Mouse (Mus musculus) left cerebral cortex, adult 18-20 months (tissue): Measurements from ENCODE around the gene Ankrd6. TPM values are rescaled to one million over a fixed set of nuclear protein-coding genes. Genes with fewer than 3 reads are reported as not detected.
A peak's percentile ranks its signal among the peaks of the same experiment; 100 is the strongest.

Experiments used
- DNase-seq, 2 experiments: peaks; one replicate each; pipeline ENCODE4 v3.0.0; 2021 to 2022; ENCODE audit warnings: low spot score in 2 of 2, mixed read lengths in 1 of 2
- total RNA-seq, 2 experiments: library from RNA; stranded (reverse); gene quantifications; 2 replicates each; pipeline ENCODE4 v1.2.3; 2021

Gene Ankrd6
- total RNA-seq, 2 experiments from 2014 or later = 55.8 to 59.2 TPM

DNA sequence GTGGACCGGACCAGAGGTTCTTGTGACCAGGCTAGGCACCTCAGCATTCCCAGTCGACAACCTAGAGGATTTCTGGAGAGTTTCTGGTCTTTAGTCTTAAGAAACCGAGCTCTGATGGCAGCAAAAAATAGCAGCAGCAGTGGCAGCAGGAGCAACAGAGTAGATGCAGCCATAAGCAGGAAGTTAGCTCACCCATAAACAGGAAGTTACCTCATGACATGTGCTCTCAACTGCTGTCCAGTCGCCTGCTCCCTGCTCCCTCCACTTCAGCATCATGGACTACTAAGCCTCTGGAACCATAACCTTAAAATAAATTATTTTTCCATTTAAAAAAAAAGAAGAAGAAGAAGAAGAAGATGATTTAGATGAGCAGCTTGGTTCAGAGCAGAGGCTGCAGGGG, 161.6 kb downstream of the Ankrd6 start:
- no peak for DNase-seq

GRCm38 (mm10) chr4:32787110-32787509, 163.5 kb downstream of the Ankrd6 start:
- DNase-seq = no peak

- DNase-seq = no peak
These were observed 170.6 kb downstream of the Ankrd6 start for GRCm38 (mm10) chr4:32779996-32780395.

GRCm38 (mm10) chr4:32770284-32770810, 180.3 kb downstream of the Ankrd6 start:
- no peak for DNase-seq

- no peak for DNase-seq
These were observed 182.6 kb downstream of the Ankrd6 start for GRCm38 (mm10) chr4:32768046-32768445.

DNA sequence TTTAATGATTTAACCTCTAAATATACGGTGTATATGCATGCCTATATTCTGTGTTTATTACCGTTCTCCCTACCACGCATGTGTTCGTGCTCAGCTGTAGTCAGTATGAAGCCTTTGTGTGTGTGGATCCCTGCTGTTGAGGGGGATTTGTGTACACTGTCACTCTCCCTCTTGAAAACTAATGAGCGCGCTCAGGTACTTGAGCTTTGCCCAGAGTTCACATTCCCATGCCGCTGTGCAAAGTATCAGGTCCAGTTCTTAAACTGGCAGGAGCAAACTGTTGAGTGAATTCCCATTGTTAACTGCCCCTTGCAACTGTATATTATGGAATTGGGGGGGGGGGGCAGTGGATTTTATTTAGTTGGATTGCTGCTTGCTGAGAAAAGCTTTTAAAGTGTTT, 183.2 kb downstream of the Ankrd6 start:
- no peak for DNase-seq

GRCm38 (mm10) chr4:32757430-32757829, 193.2 kb downstream of the Ankrd6 start:
- peak; percentile 37 to 59 for DNase-seq

Other genes with a start within 250 kb of the Ankrd6 start
- 10 to 100 TPM; 30.6 to 40.0 TPM for gene Lyrm2, start 150.6 kb downstream of the Ankrd6 start, total RNA-seq
- 10 to 100 TPM; 94.8 to 95.0 TPM for gene Rragd, start 32.2 kb upstream of the Ankrd6 start, total RNA-seq
- 100 to 1,000 TPM; 110 to 117 TPM for gene Ube2j1, start 80.6 kb upstream of the Ankrd6 start, total RNA-seq
- under 1 TPM; 0.40 to 0.53 TPM for gene Gabrr2, start 112.2 kb upstream of the Ankrd6 start, total RNA-seq
- gene Gabrr1, start 181.7 kb upstream of the Ankrd6 start, total RNA-seq = under 1 TPM in 1 of 2 experiments, not detected in 1; 0.14 TPM
- 1 to 10 TPM; 5.5 to 6.0 TPM for gene Pm20d2, start 238.9 kb upstream of the Ankrd6 start, total RNA-seq